Mouse (Mus musculus) small intestine, adult 2 months (tissue): ENCODE measurements around the gene Oit3.
"Not testable (repeated sequence)": the region's sequence is repeated elsewhere in the genome, so short reads cannot be mapped to it uniquely, and the experiment has no call there.

ENCODE experiments used
- CTCF ChIP-seq: fragments of 200-500 bp; IDR thresholded peaks from 2 replicates; pipeline ENCODE4 v1.5.1; 2012; ENCODE audit warnings: low read depth, mild to moderate bottlenecking, control low read depth, inconsistent platforms, low read length, moderate library complexity, mixed read lengths; ENCODE audit not compliant: insufficient replicate concordance, insufficient read length; ENCODE audit errors: extremely low read depth
- POLR2A ChIP-seq: fragments of 200-500 bp; IDR thresholded peaks from 2 replicates; pipeline ENCODE4 v1.6.1; 2012; ENCODE audit warnings: low read depth, mild to moderate bottlenecking, control low read depth, inconsistent platforms, low read length, moderate library complexity

GRCm38 (mm10) chr10:59395461-59395860 lies 46.1 kb downstream of the Oit3 start, which contains the start of gene Gm10273:
- not testable (repeated sequence) for TF ChIP-seq CTCF, POLR2A
